Mouse (Mus musculus): ENCODE results near the gene Grin2b. TPM values are rescaled to one million over a fixed set of nuclear protein-coding genes. Genes with fewer than 3 reads are reported as not detected.

Gene Grin2b
- total RNA-seq, 1 experiment from 2014 or later: 1.4 TPM

DNA sequence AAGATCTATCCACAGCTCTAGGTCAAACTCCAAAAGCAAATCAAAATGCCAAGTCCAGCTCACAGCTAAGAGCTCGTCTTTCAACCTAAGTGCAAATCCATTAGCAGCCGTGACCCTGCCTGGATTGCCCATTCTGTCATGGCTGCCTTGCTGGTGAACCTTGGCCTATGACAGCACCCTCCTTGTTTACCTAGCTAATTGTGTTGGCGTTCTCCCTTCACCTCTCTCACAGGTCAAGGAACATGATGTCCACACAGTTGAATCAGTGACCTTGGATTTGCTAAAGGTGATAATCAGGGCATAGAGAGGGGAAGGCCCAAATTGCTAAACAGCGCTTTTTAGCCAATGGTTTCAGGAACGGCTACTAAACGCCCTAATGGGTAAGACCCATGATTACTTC, 165.2 kb downstream of the Grin2b start:
- no peak for DNase-seq

DNA sequence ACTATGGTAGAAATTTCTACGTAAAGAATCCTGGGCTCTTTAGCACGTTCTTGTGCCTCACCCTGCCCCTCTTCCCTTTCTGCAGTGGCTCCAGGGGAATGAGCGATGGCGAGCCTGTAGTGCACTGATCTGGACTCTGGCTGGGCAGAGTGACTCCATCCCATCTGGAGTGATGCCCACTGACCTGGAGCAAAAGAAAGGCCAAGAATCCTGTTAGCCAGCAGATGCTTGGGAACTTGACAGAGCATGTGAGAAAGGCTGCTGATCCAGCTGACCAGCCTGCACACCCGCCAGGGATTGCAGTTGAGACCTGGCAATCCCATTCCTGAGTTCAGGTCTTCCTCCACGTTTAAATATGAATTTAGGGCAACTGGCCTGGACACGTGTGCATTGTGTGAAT, 178.6 kb downstream of the Grin2b start:
- DNase-seq: no peak

DNA sequence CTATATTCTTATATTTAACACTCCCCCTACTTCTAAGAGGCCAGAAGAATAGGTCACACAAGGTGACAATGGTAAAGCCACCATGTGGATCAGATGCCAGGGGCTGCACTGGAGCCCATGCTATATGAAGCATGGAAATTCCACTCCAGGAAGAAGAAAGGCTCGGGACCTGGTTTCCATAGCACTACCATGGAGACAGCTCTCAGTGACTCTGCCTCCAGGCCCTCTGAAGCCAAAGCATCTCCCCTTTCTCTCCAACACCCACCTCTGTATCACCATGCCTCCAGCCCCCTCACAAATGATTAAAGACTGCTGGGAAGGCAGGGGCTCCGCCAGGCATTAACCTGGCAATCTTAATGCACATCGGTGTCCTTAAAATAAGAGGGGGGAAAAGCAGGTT, 179.4 kb downstream of the Grin2b start:
- DNase-seq: no peak

- DNase-seq: no peak
These were observed 179.9 kb downstream of the Grin2b start for GRCm38 (mm10) chr6:135993378-135993777.

DNA sequence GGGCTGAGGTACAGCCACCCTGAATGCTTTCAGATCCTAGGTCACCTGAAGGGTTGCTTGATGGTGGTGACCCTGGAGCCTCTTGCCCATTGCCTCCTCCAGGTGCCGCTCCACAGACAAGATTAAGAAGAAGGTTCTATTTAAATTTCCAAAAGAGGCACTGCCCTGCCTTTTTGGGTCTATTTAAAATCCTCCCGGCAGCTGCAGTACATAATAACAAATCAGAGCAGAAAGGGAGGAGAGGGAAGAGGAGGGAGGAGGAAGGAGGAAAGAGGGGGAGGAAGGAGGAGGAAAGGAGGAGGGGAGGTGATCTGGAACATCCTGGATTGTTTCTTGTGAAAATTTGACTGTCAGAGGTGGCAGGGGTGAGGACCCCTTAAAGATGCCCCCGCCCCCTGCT, 197.2 kb downstream of the Grin2b start:
- no peak for DNase-seq

DNA sequence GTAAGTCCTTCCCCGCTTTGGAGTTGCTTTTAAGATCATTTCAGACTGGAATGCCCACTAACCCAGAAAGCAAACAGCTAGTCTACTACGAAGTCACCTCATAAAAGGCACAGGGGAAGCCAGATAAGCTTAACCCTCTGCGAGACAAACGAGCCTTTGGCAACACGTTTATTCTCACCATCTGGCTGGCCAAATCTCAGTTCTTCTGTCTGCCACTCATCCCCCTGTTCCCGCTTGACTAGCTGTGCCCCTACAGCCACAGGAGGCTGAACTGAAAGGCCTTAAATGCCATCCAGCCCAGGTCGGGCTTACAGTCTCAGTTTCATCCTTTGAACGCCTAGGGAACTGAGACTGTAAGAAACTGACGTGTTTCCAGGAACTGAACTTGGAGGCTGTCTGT, 200.8 kb downstream of the Grin2b start:
- DNase-seq: no peak

DNA sequence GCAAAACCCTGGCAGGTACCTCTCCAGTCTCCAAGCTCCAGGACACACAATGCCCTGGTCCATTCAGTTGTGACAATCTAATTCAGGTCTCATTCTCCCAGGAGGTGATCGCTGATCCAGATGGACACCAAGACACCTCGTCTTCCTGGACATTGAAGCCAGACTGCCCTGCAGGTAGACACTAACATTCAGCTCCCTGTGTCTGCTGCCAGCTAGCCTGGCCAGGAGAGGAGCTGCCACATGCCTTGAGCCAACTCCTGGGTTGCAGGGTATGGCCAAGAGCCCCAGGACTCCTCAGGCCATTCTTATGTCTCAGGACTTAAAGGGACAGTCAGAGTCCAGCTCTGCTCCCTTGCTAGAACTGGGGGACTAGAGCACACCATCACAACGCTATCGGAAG, 201.8 kb downstream of the Grin2b start:
- no peak for DNase-seq

GRCm38 (mm10) chr6:135970716-135971318, 202.5 kb downstream of the Grin2b start:
- DNase-seq: no peak

GRCm38 (mm10) chr6:135961766-135962165, 211.5 kb downstream of the Grin2b start:
- no peak for DNase-seq

DNA sequence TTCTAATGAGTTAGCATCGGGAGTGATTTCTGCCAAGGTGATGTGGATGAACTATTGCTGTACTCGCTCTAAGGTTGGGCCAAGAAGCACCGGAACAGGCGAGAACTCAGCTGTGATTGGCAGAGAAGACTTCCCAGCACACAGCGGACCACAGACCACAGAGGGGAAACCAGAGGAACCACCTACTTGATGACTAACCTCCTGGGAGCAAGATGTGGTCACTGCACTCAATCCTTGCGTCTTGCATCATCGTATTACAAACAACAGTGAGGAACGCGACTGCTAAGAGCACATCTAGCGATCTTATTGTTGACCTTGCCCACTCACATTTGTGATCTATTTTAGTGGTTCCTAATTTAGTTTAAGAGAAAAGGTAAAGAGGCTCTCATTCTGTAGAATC, 213.7 kb downstream of the Grin2b start:
- no peak for DNase-seq

DNA sequence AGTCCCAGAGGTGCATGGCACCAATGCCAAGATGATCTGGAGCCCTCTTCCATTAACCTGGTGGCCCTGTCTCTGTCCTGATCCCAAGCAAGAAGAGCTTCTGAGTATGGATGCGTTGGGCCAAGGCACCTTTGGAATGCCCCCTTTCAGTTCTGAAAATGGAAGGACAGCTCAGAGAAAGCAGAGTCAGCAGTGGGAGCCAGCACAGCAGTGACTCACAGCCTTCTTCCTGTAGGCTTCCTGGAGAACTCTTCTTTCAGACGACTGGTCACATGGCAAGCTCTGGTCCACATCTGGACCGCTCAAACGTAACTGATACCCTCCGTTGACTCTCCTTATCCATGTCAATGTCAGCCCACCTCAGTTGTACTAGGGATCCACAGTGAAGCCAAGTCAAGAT, 221.6 kb downstream of the Grin2b start:
- DNase-seq: no peak

DNA sequence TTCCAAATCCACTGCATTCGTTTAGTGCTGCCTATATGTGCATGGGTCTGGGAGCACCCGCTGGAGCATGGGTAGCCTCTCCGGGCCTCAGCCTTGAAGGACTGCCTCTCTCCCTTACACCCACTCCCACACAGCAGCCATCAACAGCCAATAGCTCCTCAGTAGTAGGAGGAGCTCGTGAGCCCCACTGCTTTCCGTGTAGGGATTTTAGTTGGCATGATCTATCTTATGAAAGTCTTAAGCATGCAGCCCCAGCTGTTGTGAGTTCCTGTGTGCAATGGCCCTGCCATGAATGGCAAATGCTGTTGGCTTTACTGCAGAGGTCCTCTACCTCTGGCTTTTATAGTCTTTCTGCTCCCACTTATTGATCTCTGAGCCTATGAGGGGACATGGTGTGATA, 227.8 kb downstream of the Grin2b start:
- DNase-seq: no peak

- no peak for DNase-seq
These were observed 229.0 kb downstream of the Grin2b start for GRCm38 (mm10) chr6:135944358-135944757.

- DNase-seq: no peak
These were observed 230.1 kb downstream of the Grin2b start for GRCm38 (mm10) chr6:135943121-135943617.

GRCm38 (mm10) chr6:135932924-135933323, 240.4 kb downstream of the Grin2b start:
- no peak for DNase-seq

GRCm38 (mm10) chr6:135932400-135932920, 240.9 kb downstream of the Grin2b start:
- DNase-seq: no peak

GRCm38 (mm10) chr6:135917676-135918075, 255.6 kb downstream of the Grin2b start:
- no peak for DNase-seq

GRCm38 (mm10) chr6:135914608-135915007, 258.7 kb downstream of the Grin2b start:
- no peak for DNase-seq

DNA sequence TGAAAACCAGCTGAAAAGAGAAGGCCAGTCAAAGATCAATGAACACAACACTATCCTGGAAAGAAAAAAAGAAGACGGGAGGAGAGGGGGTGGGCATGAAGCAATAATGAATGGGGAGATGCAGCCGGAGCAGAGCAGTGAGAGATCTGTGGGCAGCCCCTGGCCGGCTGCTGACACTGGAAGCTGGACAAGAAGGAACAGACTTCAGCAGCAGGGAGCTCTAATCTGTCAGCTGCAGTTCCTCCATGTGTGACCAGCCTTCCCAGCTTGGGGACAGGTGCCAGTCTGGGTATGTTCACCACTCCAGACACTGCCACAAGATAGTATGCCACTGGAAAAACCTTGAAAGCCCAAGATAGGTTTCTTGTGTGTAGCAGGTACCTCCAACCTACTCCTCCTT, 261.2 kb downstream of the Grin2b start:
- no peak for DNase-seq

DNA sequence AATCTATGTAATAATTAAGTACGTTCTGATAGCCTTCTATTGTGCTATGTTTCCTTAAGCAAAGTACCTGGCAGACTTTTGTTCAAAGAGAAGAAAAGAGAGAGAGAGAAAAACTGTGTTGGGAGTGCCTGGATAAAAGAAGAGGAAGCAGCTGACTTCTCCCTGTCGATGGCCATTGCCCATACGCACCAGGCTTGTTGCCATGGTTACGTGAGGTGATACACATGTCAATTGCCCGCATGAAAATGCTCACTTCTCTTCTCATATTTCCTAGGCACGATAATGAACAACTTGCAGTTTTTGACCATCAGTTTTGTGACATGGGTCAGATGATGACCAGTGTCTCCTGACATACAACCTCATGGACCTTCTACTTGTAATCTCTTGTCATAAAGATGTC, 262.2 kb downstream of the Grin2b start:
- DNase-seq: no peak

- DNase-seq: peak; percentile 87
These were observed 265.6 kb downstream of the Grin2b start for GRCm38 (mm10) chr6:135907540-135908320.

GRCm38 (mm10) chr6:135907137-135907536, 266.2 kb downstream of the Grin2b start:
- no peak for DNase-seq

- no peak for DNase-seq
These were observed 268.9 kb downstream of the Grin2b start for GRCm38 (mm10) chr6:135904391-135904790.

DNA sequence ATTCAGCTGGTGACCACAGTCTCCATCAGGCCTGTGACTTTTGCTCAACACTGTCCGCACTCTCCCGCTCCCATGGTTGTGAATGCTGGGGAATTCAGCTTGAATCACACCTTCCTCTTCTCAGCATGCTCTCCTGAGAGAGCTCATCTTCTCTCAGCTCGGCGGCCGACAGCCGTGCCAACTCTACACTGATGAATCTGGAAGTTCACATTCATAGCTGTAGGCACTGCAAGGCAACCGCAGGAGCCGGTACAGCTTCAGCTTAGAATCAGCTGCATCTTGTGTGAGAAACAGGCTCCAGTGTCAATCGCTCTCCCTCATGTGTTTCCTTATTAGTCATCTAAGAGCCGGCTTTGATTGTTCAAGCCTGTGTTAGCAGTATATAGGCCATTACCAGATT, 272.9 kb downstream of the Grin2b start:
- DNase-seq: no peak
